Mouse (Mus musculus): ENCODE results near the gene Fam19a5.

Gene Fam19a5

DNA sequence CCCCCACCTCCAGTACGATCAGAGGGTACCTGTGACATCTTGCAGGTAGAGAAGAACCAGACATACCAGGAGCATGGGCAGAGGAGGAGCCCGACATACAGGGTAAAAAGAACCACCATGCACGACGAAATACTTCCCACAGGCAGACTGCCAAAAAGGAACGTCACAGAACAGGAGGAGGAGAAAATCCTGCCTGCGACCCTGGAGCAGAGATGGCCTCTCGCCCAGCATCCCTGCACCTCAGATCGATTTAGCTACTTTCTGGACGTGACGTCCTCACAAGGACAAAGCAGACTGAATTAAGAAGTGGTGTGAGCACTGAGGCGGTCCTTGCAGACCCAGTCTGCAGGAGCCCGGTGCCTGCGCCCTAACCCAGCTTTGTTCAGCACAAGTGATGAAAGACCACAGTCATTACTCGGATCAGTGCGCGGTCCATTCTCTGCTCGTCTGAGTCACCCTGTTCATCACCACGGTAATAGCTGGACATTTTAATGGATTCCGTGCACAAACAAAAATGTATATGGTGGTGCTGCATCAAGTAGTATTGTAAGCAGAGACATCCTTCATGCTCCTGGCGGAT is 182.6 kb downstream of the Fam19a5 start:
- DNase-seq (ENCODE audit: inconsistent ontology term) = peak; percentile 22

DNA sequence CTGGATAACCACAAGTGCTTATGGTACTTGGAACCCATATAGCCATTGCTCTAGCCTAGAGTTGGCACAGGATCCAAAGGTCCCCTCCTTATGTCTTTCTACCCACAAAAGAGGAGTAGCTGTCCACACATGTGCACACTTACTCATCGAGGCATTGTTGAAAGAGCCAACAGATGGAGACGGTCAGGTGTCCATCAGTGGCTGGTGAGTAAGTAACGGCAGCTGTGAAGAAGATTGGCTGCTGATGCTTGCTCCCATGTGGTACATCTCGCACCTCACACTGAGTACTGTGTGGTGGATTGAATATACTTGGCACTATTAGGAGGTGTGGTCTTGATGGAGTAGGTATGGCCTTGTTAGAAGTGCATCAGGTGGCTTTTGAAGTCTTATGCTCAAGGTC is 192.2 kb downstream of the Fam19a5 start:
- DNase-seq (ENCODE audit: inconsistent ontology term) = no peak

- DNase-seq (ENCODE audit: inconsistent ontology term) = no peak
These were observed 211.4 kb downstream of the Fam19a5 start for GRCm38 (mm10) chr15:87755482-87755881.

- DNase-seq (ENCODE audit: inconsistent ontology term) = no peak
These were observed 221.8 kb downstream of the Fam19a5 start for GRCm38 (mm10) chr15:87765876-87766275.

- no peak for DNase-seq (ENCODE audit: inconsistent ontology term)
These were observed 229.9 kb downstream of the Fam19a5 start for GRCm38 (mm10) chr15:87773955-87774354.

DNA sequence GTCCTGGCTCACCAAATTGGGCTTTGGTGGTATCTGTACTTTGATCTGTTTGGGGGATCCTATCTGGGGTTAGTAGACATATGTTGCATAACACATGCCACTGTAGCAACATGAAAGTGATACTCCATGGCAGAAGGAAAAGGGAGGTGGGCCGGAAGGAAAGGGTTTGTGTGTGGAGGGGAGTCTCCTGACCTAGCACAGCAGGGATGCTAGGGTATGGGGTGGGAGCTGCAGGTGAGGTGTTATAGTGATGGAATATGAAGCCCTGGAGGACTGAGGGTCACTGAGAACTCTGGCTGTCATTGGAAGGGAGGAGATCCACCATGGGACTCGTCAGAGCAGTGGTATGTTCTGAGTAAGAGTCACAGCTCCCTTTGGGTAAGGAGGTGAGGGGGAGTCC is 239.2 kb downstream of the Fam19a5 start:
- DNase-seq (ENCODE audit: inconsistent ontology term) = no peak

- no peak for DNase-seq (ENCODE audit: inconsistent ontology term)
These were observed 245.6 kb downstream of the Fam19a5 start for GRCm38 (mm10) chr15:87789671-87790070.

DNA sequence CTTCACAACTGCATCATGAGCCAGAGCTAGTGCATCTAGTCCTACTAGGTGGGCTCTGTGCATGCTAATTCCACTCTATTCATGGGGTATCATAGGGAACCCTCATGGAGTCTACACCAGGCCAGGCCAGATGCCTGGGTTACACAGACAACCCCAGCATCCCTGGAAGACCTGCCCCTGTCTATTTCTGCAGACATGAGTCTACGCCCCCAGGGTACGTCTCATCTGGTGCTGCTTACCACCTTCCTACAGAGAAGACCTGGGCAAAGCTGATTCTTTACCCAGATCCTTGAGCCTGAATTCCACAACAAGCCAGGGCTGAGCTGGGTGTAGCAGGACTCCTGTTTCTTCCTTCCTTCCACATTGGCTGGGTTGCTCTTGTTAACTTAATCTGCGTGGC is 249.6 kb downstream of the Fam19a5 start:
- DNase-seq (ENCODE audit: inconsistent ontology term) = no peak

DNA sequence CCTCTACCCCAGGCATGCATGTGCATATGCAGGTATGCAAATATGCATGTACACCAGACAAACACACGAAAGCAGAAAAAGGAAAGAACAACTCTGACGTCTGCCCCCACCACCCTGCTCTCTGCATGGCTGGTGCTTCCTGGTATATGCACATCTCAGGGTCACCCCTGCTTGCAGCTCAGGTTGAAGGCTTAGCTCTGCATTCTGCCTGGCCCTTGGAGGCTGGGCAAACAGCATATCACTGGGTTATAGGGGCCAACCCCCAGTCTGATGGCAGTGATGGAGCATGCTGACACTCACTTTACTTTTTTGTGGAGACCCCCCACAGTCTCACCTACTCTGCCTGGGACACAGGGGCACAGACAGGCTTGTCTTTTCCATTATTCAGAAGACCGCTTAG is 252.5 kb downstream of the Fam19a5 start:
- DNase-seq (ENCODE audit: inconsistent ontology term) = no peak
